Mouse (Mus musculus) embryonic fibroblast, embryonic 13.5 days (primary cell): ENCODE data around the gene Asb18. TPM values are rescaled to one million over a fixed set of nuclear protein-coding genes. Genes with fewer than 3 reads are reported as not detected.

Experiments
- H3K27ac ChIP-seq: 2 replicates; pipeline ENCODE4 v1.5.1; 2012; ENCODE audit warnings: low read length, control low read depth, inconsistent platforms; ENCODE audit not compliant: insufficient read depth
- H3K4me1 ChIP-seq: 2 replicates; pipeline ENCODE4 v1.6.1; 2011; ENCODE audit warnings: low read length; ENCODE audit not compliant: control insufficient read depth, insufficient read depth
- H3K4me3 ChIP-seq: 2 replicates; pipeline ENCODE4 v1.5.1; 2011; ENCODE audit warnings: mild to moderate bottlenecking, control low read depth, low read length; ENCODE audit not compliant: insufficient read depth
- CTCF ChIP-seq: IDR thresholded peaks from 2 replicates; pipeline ENCODE4 v1.5.1; 2011; ENCODE audit warnings: mild to moderate bottlenecking, control low read depth, low read length, moderate library complexity, borderline replicate concordance; ENCODE audit not compliant: insufficient read depth
- POLR2A ChIP-seq: IDR thresholded peaks from 2 replicates; pipeline ENCODE4 v1.6.1; 2011; ENCODE audit warnings: low read depth, mild to moderate bottlenecking, control low read depth, low read length, moderate library complexity
- polyA plus RNA-seq: library from polyadenylated mRNA; stranded (reverse); fragments of >200 nt; gene quantifications from 2 replicates; pipeline ENCODE4 v1.2.4, GENCODE M21; 2011; ENCODE audit warnings: low read depth; ENCODE audit not compliant: missing spikeins, insufficient read length

Asb18 gene
- polyA plus RNA-seq, 1 experiment = not detected

- no peak overlapping the region for H3K27ac ChIP-seq
- no peak overlapping the region for H3K4me3 ChIP-seq
- peaks cover 2% of the 10 kb centered on the region; the same call in 1 of the 2 replicates for H3K4me1 ChIP-seq
- TF ChIP-seq POLR2A (no peak), CTCF (no peak)
These were observed 85.8 kb downstream of the Asb18 start for GRCm38 (mm10) chr1:89928676-89929075.

DNA sequence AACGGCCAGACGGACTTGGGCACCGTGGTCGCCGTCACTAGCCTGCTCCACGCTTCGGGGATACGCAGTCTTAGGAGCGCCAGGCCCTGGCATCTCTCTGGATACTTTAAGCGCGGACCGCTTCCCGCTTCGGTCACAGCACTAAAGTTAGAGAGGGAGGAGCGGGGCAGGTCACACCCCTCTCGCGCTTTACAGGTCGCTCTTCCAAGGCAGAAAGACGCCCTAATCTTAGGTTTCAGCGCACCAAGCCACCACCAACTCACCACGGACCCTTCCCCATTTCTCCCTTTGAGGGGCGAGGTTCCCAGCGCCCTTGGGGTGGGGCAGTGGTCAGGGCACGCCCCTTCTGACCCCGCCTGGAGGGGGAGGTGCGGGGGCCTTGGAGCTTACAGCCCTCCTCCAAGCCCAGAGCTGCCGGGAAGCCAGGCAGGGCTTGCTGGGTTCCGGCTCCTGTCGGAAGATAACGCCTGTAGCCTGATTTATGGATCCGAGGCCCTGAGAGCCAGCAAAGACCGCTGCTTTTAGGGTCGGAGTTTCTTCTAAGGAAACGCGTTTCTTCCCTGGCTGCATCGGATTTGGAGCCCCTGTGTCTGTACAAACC, 87.3 kb downstream of the Asb18 start:
- Histone ChIP-seq H3K4me3 (peak overlapping the region; percentile 31), H3K27ac (no peak overlapping the region), H3K4me1 (peaks cover 2% of the 10 kb centered on the region; the same call in 1 of the 2 replicates)
- TF ChIP-seq CTCF (no peak), POLR2A (no peak)

- TF ChIP-seq CTCF (no peak), POLR2A (no peak)
- Histone ChIP-seq H3K4me1 (peaks cover 2% of the 10 kb centered on the region; the same call in 1 of the 2 replicates), H3K27ac (no peak overlapping the region), H3K4me3 (0 out of 2 replicates have a peak overlapping the region, but pooled peaks have one; percentile 31)
These were observed 87.8 kb downstream of the Asb18 start for GRCm38 (mm10) chr1:89926583-89927060.

- Histone ChIP-seq H3K4me3 (no peak overlapping the region), H3K4me1 (peaks cover 2% of the 10 kb centered on the region; the same call in 1 of the 2 replicates), H3K27ac (no peak overlapping the region)
- TF ChIP-seq POLR2A (no peak), CTCF (no peak)
These were observed 88.8 kb downstream of the Asb18 start for GRCm38 (mm10) chr1:89925501-89926190.

DNA sequence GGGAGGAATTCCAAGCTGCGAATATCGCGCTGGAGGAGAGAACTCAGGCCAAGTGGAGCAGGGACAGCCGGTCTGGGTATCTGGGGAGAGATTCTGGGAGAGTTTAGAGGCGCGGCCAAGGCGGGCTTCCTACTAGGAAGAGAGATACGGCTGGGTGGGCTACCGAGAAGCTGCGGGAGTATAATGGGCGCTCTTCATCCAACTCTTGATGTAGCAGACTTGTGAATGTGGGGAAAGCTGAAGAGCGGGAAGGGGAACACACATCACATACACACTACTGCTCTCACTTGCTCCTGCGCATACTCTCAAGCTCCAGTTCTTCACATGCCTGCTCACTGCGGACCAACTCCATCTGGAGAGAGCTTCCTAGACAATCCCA, 90.8 kb downstream of the Asb18 start:
- Histone ChIP-seq H3K4me1 (peaks cover 2% of the 10 kb centered on the region; the same call in 1 of the 2 replicates), H3K4me3 (no peak overlapping the region), H3K27ac (no peak overlapping the region)
- no peak for TF ChIP-seq CTCF
- TF ChIP-seq POLR2A = no peak

- H3K27ac ChIP-seq = no peak overlapping the region
- H3K4me3 ChIP-seq = no peak overlapping the region
- TF ChIP-seq CTCF = no peak
- TF ChIP-seq POLR2A = no peak
- peaks cover 2% of the 10 kb centered on the region; the same call in 1 of the 2 replicates for H3K4me1 ChIP-seq
These were observed 91.4 kb downstream of the Asb18 start for GRCm38 (mm10) chr1:89922883-89923641.

DNA sequence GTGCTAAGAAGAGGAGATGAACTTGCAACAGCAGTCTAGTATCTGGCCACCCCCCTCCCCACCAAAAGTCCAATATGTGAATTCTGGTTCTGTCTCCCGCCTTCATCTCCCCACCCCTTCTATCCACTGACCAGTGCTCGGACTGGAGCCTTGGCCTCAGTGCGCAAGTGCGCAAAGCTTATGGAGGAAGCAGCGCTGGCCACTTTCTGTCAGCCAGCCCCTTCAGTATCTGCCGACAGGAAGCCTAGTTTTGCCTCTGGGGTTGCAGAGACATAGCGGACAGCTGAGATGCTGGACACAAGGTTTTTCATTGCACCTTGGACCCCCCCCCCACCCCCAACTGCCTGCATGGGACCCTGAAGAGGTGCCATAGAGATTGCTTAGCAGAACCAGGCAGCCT, 92.2 kb downstream of the Asb18 start:
- Histone ChIP-seq H3K4me3 (no peak overlapping the region), H3K27ac (no peak overlapping the region), H3K4me1 (no peaks in the 10 kb centered on the region)
- TF ChIP-seq CTCF (no peak), POLR2A (no peak)

DNA sequence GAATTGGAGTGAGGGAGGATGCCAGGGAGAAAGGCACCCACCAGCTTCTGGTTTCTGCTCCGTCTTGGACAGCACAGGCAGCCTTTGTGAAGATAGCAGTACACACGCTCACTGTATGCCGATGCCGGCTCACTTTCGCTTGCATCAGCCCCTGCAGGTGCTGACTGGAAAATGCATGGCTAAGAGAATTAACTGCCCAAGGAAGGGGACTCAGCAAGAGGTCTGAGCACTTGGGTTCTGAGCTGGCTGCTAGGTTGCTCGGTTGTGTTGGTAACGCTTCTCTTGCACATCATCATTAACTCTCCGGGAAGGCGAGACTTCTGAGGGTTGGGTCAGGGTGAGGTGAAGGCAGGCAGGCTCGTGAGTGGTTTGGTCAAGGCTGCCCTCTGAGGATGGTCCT, 92.7 kb downstream of the Asb18 start:
- H3K27ac ChIP-seq = no peak overlapping the region
- H3K4me3 ChIP-seq = no peak overlapping the region
- TF ChIP-seq CTCF (no peak), POLR2A (no peak)
- no peaks in the 10 kb centered on the region for H3K4me1 ChIP-seq

DNA sequence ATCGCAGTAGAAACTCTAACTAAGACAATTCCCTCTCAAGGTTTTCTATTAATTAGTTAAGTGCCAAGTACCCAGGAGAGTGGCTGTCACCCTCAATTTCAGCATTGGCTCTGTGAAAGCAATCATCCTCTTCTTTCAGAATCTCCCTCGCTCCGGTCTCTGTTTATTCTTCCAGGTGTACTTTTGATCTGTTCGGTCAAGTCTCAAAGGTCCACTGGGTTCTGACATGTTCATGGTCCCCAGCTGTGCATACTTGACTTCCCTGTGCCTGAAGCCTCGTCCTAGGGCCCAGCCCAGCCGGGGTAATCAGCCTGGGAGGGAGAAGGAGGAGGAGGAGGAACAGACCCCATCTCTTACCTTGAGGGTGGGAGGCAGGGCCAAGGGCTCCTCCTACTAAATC, 95.3 kb downstream of the Asb18 start:
- H3K4me1 ChIP-seq = no peaks in the 10 kb centered on the region
- no peak for TF ChIP-seq CTCF
- TF ChIP-seq POLR2A = no peak
- H3K27ac ChIP-seq = no peak overlapping the region
- no peak overlapping the region for H3K4me3 ChIP-seq

- no peak overlapping the region for H3K4me3 ChIP-seq
- H3K4me1 ChIP-seq = no peaks in the 10 kb centered on the region
- no peak overlapping the region for H3K27ac ChIP-seq
- TF ChIP-seq CTCF = no peak
- TF ChIP-seq POLR2A = no peak
These were observed 96.4 kb downstream of the Asb18 start for GRCm38 (mm10) chr1:89918111-89918510.

DNA sequence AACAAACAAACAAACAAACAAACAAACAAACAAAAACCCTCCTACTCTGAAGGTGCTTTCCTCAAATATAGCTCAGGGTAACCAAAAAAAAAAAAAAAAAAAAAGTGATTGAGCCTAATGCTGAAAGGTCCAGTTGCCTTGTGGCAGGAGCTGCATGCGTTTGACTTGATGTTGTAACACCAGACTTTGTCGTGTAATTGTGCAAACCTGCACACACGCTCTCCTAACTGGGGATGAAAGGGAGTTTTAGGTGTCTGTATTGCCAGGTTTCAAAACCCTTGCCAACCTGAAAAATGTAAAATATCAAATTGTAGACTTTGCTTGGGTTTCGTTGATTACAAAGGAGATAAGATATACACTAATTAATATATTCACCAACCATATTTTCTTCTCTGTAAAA, 100.9 kb downstream of the Asb18 start:
- Histone ChIP-seq H3K4me3 (no peak overlapping the region), H3K27ac (no peak overlapping the region)
- no peak for TF ChIP-seq POLR2A
- TF ChIP-seq CTCF = no peak

More for the DNA sequence above, 100.9 kb downstream of the Asb18 start:
- no peaks in the 10 kb centered on the region for H3K4me1 ChIP-seq
